Mouse (Mus musculus): ENCODE results near the gene Irf7.
A peak's percentile ranks its signal among the peaks of the same experiment; 100 is the strongest.

DNA sequence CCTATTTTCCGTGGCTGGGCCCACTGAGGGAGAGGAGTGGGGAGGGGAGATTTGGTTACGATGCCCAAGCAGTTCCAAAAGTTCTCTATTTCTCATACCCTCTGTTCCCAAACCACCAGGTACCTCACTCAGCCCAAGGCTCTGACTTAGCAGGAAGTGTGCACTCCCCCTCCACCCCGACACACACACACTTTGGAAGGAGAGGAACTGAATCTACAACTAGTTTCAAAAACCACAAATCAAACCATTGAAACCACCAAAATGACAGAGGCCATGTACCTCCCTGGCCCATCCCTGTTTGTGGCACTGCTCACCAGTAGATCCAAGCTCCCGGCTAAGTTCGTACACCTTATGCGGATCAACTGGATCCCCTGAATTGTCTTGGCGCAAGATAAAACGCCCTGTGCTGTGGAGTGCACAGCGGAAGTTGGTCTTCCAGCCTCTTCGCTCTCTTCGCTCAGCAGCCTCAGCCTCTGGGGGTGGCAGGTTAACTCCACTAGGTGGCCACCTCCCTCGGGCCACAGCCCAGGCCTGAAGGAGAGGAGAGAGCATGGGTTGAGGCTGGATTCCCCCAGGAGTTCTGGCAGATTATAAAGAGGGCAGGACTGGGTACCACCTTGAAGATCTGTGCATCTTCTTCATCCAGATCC is 1.4 kb downstream of the Irf7 start:
- TF ChIP-seq CTCF (conservative IDR thresholded peaks at IDR 0.05 in 1 of 2, IDR thresholded peaks at IDR 0.05 in 1 of 2; ENCODE audit: low read depth in 2 of 2, low read length in 2 of 2) (peak; percentile 13 to 79; a peak in 2 of 4 replicates), USF2 (conservative IDR thresholded peaks at IDR 0.05; ENCODE audit: low read depth, low read length) (no peak), POLR2A (IDR thresholded peaks at IDR 0.05; ENCODE audit: low read depth, low read length) (peak; percentile 12; the same call in 1 of the 2 replicates), POLR2AphosphoS2 (IDR thresholded peaks at IDR 0.05; ENCODE audit: low read depth, low read length) (no peak), EP300 (IDR thresholded peaks at IDR 0.05; ENCODE audit: low read length) (no peak; the same call in 1 of the 2 replicates), ZNF384 (IDR thresholded peaks at IDR 0.05; ENCODE audit: low read depth, low read length) (no peak), E2F4 (IDR thresholded peaks at IDR 0.05; ENCODE audit: insufficient replicate concordance, low read depth, low read length) (no peak), MXI1 (IDR thresholded peaks at IDR 0.05; ENCODE audit: low read depth, low read length) (0 out of 2 replicates have a peak, but pooled peaks have one; percentile 32), USF1 (IDR thresholded peaks at IDR 0.05; ENCODE audit: low read depth, low read length) (no peak), BHLHE40 (IDR thresholded peaks at IDR 0.05; ENCODE audit: low read depth, low read length) (no peak; the same call in 1 of the 2 replicates)
